Mouse (Mus musculus): ENCODE measurements around the gene Glcci1. TPM values are rescaled to one million over a fixed set of nuclear protein-coding genes. Genes with fewer than 3 reads are reported as not detected.

Gene Glcci1
- polyA plus RNA-seq (2015; fragmentation: Nextera tagmentation; extraction: Ambion mirVana), result 2.7 and 2.8 TPM in 2 replicates

DNA sequence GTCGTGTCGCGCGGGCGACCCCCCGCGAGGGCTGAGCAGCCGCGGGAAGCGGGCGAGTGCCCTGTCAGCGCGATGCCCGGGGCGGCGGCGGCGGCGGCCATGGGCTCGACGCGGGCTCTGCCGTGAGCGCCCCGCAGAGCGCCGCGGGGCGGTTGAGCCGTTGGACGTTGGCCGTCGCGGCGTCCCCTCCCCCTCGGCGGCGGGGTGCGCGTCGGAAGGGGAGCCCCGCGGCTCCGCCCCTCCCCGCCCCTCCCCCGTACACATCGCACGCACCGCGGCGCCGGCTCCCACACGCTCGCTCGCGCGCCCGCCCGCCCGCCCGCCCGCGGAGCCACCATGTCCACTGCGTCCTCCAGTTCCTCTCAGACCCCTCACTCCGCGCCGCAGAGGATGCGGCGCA is at the start of gene Glcci1:
Gene Glcci1 (plus strand): TSS at position 50 of the 400 bp plus-strand sequence.

